Mouse (Mus musculus): Measurements from ENCODE around the gene Hbp1.

- no peak for TF ChIP-seq GATA1 (IDR thresholded peaks at IDR 0.05; ENCODE audit: borderline replicate concordance, low read length)
- no peak for TF ChIP-seq FLI1 (IDR thresholded peaks at IDR 0.05; ENCODE audit: low read length)
Observed at GRCm38 (mm10) chr12:31986463-31986862, 36.1 kb upstream of the Hbp1 start.
